Mouse (Mus musculus) heart, adult 2 months (tissue): ENCODE measurements around the gene Ltbp4. TPM values are rescaled to one million over a fixed set of nuclear protein-coding genes. Genes with fewer than 3 reads are reported as not detected.
A peak's percentile ranks its signal among the peaks of the same experiment; 100 is the strongest.

Source experiments
- DNase-seq, 2 experiments: peaks; one replicate each; pipeline ENCODE4 v3.0.0; 2021
- H3K27ac ChIP-seq: fragments of 200-600 bp; 2 replicates; pipeline ENCODE4 v1.8.1; 2022
- H3K27me3 ChIP-seq: fragments of 200-500 bp; 2 replicates; pipeline ENCODE4 v1.6.1; 2012; ENCODE audit warnings: mild to moderate bottlenecking, low read length, inconsistent platforms, mixed read lengths; ENCODE audit not compliant: control insufficient read depth, insufficient read depth
- H3K36me3 ChIP-seq: fragments of 200-500 bp; 2 replicates; pipeline ENCODE4 v1.6.1; 2012; ENCODE audit warnings: low read length, inconsistent platforms; ENCODE audit not compliant: control insufficient read depth, insufficient read depth
- H3K4me1 ChIP-seq: fragments of 200-500 bp; 2 replicates; pipeline ENCODE4 v1.6.1; 2011; ENCODE audit warnings: low read length; ENCODE audit not compliant: control insufficient read depth, insufficient read depth
- H3K4me3 ChIP-seq: fragments of 200-600 bp; 2 replicates; pipeline ENCODE4 v1.8.1; 2022
- H3K79me2 ChIP-seq: fragments of 200-500 bp; replicated peaks from 2 replicates; pipeline ENCODE4 v1.6.1; 2012; ENCODE audit warnings: mild to moderate bottlenecking, inconsistent platforms, low read length, moderate library complexity, mixed read lengths; ENCODE audit not compliant: control insufficient read depth, insufficient read depth
- H3K9ac ChIP-seq: fragments of 200-500 bp; 2 replicates; pipeline ENCODE4 v1.6.1; 2012; ENCODE audit warnings: low read depth, mild to moderate bottlenecking, control low read depth, inconsistent platforms, low read length, mixed read lengths
- CTCF ChIP-seq: fragments of 200-600 bp; IDR thresholded peaks from 2 replicates; pipeline ENCODE4 v1.8.1; 2022; ENCODE audit warnings: antibody characterized with exemption, mild to moderate bottlenecking, moderate library complexity
- EP300 ChIP-seq: fragments of 200-500 bp; IDR thresholded peaks from 2 replicates; pipeline ENCODE4 v1.6.1; 2011; ENCODE audit warnings: low read depth, low read length, control low read depth; ENCODE audit not compliant: insufficient read depth
- POLR2A ChIP-seq: fragments of 200-500 bp; IDR thresholded peaks from 2 replicates; pipeline ENCODE4 v1.6.1; 2011; ENCODE audit warnings: mild to moderate bottlenecking, low read depth, low read length, control low read depth; ENCODE audit not compliant: insufficient read depth
- WGBS: fragments of 180-500 bp; shearing (Covaris S2); methylation state at CpG from one replicate; pipeline ENCODE4 v1.1.7; 2018; 5-methylcytosine and 5-hydroxymethylcytosine counted together
- intact Hi-C: fragments of 180-260 bp; cut with DNase I; formaldehyde crosslinking; loops from one replicate; pipeline ENCODE4 v1.15.1; 2025
- long read RNA-seq: library from polyadenylated mRNA; stranded (forward); transcript quantifications from one replicate; pipeline ENCODE4 v2.0.0, GENCODE M21; 2021
- polyA plus RNA-seq: library from polyadenylated mRNA; depleted of rRNA; stranded (reverse); fragments of >200 nt; gene quantifications from 2 replicates; pipeline ENCODE4 v1.2.3, GENCODE M21; 2012; rRNA removed
- total RNA-seq, 2 experiments: library from RNA; stranded (reverse); gene quantifications; 2 replicates each; pipeline ENCODE4 v1.2.3; 2021

The Ltbp4 gene
- 100 to 1,000 TPM; 187 to 221 TPM for total RNA-seq
- 349 and 374 TPM in 2 replicates for polyA plus RNA-seq
- long read RNA-seq, full-length matches to known transcripts: 298 of 405 reads
- long read RNA-seq, partial matches to known transcripts: 81 of 405 reads
- long read RNA-seq, other reads (novel, unspliced or antisense): 26 of 405 reads

GRCm38 (mm10) chr7:27337175-27337853, at the start of gene Ltbp4:
Ltbp4 (minus strand) TSS chr7:27337692.
- no peaks in the 10 kb centered on the region for H3K79me2 ChIP-seq
- intact Hi-C loops: loop anchor here (2.0 to 5.0 kb wide), 4 partner anchors 23 to 350 kb away; partner anchors contain the start of genes Sertad3 and Zfp607b
- H3K9ac ChIP-seq: 0 out of 2 replicates have a peak within 1 kb of the TSS, but pooled peaks have one; percentile 19
- H3K4me3 ChIP-seq: no peak within 1 kb of the TSS
- H3K27ac ChIP-seq: no peak within 1 kb of the TSS
- H3K36me3 ChIP-seq: no peaks in the 10 kb centered on the region
- H3K27me3 ChIP-seq: peaks cover 11% of the 10 kb centered on the region; the same call in 1 of the 2 replicates
- DNase-seq: peak in 1 of 2 experiments; percentile 27
- WGBS: 5% methylated on average over 36 of the region's 36 CpGs
- peaks cover 2% of the 10 kb centered on the region; the same call in 1 of the 2 replicates for H3K4me1 ChIP-seq
- TF ChIP-seq EP300: no peak
- TF ChIP-seq POLR2A: no peak
- no peak for TF ChIP-seq CTCF

GRCm38 (mm10) chr7:27384731-27385130, 47.2 kb upstream of the Ltbp4 start:
- intact Hi-C loops: loop anchor here (1.0 to 5.0 kb wide), 2 partner anchors 48 to 82 kb away; no protein-coding TSS in a partner anchor
- Histone ChIP-seq H3K27me3 (no peaks in the 10 kb centered on the region; the same call in 1 of the 2 replicates), H3K4me1 (no peaks in the 10 kb centered on the region), H3K79me2 (no peaks in the 10 kb centered on the region), H3K9ac (no peak overlapping the region), H3K36me3 (no peaks in the 10 kb centered on the region), H3K27ac (no peak overlapping the region), H3K4me3 (no peak overlapping the region)
- TF ChIP-seq CTCF (peak; percentile 87), POLR2A (no peak), EP300 (no peak)
- DNase-seq: peak; percentile 46 to 80
- WGBS: 44% methylated on average over 4 of the region's 4 CpGs

- no peaks in the 10 kb centered on the region for H3K79me2 ChIP-seq
- H3K27me3 ChIP-seq: no peaks in the 10 kb centered on the region; the same call in 1 of the 2 replicates
- H3K4me3 ChIP-seq: no peak overlapping the region
- no peak for DNase-seq
- 81% methylated on average over 5 of the region's 5 CpGs for WGBS
- intact Hi-C loops: loop anchor here (1.0 kb wide), 1 partner anchor 48 kb away; no protein-coding TSS in a partner anchor
- no peak overlapping the region for H3K9ac ChIP-seq
- no peaks in the 10 kb centered on the region for H3K36me3 ChIP-seq
- no peak for TF ChIP-seq CTCF
- no peak overlapping the region for H3K27ac ChIP-seq
- no peaks in the 10 kb centered on the region for H3K4me1 ChIP-seq
Observed at GRCm38 (mm10) chr7:27384134-27384533, 46.6 kb upstream of the Ltbp4 start.

- Histone ChIP-seq H3K4me3 (no peak overlapping the region), H3K27ac (no peak overlapping the region), H3K36me3 (no peaks in the 10 kb centered on the region), H3K27me3 (no peaks in the 10 kb centered on the region; the same call in 1 of the 2 replicates), H3K4me1 (no peaks in the 10 kb centered on the region), H3K79me2 (no peaks in the 10 kb centered on the region), H3K9ac (no peak overlapping the region)
- intact Hi-C loops: no loop called here
- WGBS: 85% methylated on average over 1 of the region's 1 CpGs
- TF ChIP-seq CTCF (no peak), POLR2A (no peak), EP300 (no peak)
- DNase-seq: no peak
Observed at GRCm38 (mm10) chr7:27383233-27383632, 45.7 kb upstream of the Ltbp4 start.

GRCm38 (mm10) chr7:27381560-27381959, 44.1 kb upstream of the Ltbp4 start:
- WGBS: 47% methylated on average over 4 of the region's 4 CpGs
- no peak overlapping the region for H3K4me3 ChIP-seq
- H3K27ac ChIP-seq: no peak overlapping the region
- H3K36me3 ChIP-seq: no peaks in the 10 kb centered on the region
- no peak overlapping the region for H3K9ac ChIP-seq
- H3K4me1 ChIP-seq: no peaks in the 10 kb centered on the region
- H3K79me2 ChIP-seq: no peaks in the 10 kb centered on the region
- intact Hi-C loops: no loop called here
- no peak for DNase-seq
- H3K27me3 ChIP-seq: peaks cover under 1% of the 10 kb centered on the region; the same call in 1 of the 2 replicates
- TF ChIP-seq EP300 (no peak), POLR2A (no peak), CTCF (no peak)

GRCm38 (mm10) chr7:27381009-27381408, 43.5 kb upstream of the Ltbp4 start:
- H3K36me3 ChIP-seq: no peaks in the 10 kb centered on the region
- 28% methylated on average over 1 of the region's 1 CpGs for WGBS

More at GRCm38 (mm10) chr7:27381009-27381408, 43.5 kb upstream of the Ltbp4 start:
- DNase-seq: no peak
- Histone ChIP-seq H3K4me1 (no peaks in the 10 kb centered on the region), H3K4me3 (no peak overlapping the region), H3K79me2 (no peaks in the 10 kb centered on the region), H3K27ac (no peak overlapping the region), H3K9ac (no peak overlapping the region), H3K27me3 (peaks cover 2% of the 10 kb centered on the region; the same call in 1 of the 2 replicates)
- intact Hi-C loops: no loop called here
- TF ChIP-seq POLR2A (no peak), CTCF (no peak), EP300 (no peak)
